Mouse (Mus musculus): Measurements from ENCODE around the gene Sned1.
"Not testable (repeated sequence)": the region's sequence is repeated elsewhere in the genome, so short reads cannot be mapped to it uniquely, and the experiment has no call there.

Sned1 gene

DNA sequence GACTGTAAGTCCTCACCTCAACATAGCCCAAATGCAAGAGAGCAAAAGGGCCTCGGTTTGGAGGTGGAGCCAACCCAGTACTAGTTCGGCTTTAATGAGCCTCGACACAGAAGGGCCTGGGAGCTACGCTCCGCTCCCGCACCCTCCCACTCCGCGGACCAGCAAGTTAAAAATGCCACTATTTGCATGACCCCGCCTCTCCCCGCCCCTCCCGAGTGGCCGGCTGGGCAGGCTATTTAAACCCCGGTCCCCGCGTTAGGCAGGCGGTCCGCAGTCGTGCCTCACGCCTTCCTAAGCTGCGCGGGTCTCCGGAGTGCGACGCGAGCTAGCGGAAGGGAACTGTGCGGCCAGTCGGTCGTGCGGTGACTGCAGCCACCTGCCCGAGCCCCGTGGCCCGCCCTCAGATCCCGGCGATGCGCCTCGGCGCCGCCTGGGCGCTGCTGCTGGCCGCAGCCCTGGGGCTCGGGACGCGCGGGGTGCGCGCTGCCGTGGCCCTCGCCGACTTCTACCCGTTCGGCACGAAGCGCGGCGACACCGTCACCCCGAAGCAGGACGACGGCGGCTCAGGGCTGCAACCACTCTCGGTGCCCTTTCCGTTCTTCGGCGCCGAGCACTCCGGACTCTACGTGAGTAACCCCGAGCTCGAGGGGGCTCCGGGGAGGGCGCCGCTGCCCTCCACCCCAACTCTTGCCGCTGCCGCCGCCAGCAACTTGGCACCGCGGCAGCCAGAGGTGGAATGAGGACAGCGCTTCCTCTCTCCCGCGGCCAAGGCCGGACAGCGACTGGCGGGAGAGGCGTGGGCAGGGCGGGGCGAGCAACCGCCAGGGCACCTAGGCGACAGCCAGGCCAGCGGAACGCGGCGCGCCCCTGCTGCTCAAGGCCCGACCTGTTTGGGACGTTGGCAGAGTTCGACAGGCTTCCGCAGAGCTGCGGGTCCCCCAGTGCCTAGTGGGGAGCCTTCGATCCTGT is at the start of gene Sned1:
Sned1 (plus strand) TSS at position 266 of the 969 bp plus-strand sequence.
- no peak for DNase-seq (ENCODE audit: low read depth, low spot score)

DNA sequence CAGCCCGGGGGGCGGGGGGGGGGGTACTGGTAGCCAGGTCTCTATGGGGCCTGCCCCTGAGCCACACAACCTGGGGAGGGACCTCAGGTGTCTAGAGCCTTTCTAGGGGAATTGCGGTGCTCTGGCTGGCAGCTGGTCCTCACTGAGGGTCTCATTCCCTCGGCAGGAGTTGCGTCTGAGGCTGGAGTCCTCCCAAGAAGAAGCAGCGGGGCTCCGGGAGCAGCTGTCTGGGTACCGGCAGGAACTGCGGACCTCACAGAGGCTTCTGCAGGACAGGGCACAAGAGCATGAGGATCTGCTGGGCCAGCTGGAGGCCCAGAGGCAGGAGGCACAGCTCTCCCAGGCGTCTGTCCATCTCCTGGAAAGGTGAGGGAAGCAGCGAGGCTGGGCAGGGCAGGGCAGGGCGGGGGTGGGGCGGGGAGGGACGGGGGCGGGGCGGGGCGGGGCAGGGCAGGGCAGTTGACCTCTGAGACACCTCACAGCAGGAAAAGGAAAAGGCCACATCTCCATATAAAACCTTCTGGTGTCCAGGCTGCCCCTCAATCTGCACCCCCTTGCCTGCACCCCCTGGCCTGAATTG is 44.8 kb upstream of the Sned1 start:
- DNase-seq (ENCODE audit: low read depth, low spot score), result no peak

DNA sequence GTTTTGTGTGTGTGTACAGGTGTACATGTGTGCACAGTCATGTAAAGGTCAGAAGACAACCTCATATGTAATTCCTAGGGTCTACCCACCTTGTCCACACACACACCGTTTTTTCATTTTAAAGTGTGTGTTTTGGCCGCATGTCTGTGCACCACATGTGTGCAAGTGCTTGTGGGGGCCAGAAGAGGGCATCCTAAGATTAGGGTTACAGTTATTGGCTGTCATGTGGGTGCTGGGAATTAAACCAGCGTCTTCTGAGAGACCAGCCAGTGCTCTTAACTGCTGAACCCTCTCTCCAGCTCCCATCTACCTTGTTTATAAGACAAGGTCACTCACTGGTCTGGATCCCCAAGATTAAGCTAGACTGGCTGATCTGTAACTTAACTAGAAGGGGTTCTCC is 40.7 kb upstream of the Sned1 start:
- no peak for DNase-seq (ENCODE audit: low read depth, low spot score)

DNA sequence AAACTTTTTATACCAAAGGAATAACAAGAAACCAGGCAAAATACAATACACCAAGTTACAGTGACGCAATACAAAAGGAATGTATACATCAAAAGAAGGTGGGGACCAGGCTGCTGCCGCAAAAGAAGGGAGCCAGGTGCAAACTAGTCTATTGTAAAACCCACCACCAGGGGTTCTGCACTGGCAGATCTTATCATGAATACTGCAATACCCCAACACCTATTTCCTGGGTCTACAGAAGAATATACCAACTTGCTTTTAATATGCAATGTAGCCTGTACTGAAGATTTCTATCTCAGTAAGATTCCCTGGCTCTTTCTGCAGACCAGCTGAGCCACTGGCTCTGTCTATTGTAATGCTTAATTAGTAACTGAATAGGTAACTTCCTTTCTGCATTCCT is 38.2 kb upstream of the Sned1 start:
- not testable (repeated sequence) for DNase-seq (ENCODE audit: low read depth, low spot score)

DNA sequence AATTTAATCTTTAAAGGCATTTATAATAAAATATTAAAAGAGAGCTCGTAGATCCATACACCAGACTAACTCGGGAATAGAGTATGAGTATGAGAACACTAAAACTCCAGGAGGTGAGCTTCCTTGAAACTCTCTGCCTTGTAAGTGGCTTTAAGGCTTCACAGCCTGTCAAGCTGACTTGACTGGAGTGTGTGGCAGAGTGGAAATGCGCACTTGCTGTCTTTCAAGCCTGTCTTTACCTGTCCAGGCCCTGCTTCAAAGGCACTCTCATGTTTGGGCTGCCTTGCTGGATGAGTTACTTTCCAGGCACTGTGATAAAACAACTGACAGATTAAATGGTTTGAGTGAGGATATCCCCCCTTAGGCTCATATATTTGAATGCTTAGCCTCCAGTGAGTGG is 37.7 kb upstream of the Sned1 start:
- DNase-seq (ENCODE audit: low read depth, low spot score), result no peak

DNA sequence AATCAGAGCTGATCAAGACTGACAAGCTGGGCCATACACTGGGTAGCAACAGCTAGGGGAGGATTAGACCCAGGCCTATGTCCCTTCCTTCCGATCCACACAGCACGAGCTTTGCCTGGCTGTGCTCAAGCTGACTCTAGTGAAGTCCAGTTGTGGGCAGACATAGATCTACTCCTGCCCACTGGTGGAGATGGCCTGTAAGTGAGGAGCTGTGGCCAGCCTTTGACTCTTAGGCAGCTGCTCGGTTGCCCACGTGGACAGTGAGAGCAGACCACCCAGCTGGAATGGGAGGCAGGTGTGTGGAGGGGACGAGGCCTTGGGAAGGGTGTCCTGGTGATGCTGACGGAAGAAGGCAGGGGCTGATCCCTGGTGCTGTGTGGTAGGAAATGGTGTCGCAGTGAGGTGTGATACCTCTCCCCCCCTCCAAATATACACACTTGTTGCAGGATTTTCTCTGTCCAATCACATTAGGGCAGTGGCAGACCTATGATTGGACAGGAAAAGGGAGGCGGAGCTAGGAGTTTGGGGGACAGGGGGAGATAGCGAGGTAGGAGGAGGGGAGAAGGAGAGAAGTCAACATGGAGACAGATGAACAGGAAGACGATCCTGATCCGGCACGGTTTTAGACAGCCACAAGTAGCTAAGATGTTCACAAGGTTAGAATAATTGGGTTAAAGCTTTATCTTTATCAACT is 29.2 kb upstream of the Sned1 start:
- DNase-seq (ENCODE audit: low read depth, low spot score), result no peak

DNA sequence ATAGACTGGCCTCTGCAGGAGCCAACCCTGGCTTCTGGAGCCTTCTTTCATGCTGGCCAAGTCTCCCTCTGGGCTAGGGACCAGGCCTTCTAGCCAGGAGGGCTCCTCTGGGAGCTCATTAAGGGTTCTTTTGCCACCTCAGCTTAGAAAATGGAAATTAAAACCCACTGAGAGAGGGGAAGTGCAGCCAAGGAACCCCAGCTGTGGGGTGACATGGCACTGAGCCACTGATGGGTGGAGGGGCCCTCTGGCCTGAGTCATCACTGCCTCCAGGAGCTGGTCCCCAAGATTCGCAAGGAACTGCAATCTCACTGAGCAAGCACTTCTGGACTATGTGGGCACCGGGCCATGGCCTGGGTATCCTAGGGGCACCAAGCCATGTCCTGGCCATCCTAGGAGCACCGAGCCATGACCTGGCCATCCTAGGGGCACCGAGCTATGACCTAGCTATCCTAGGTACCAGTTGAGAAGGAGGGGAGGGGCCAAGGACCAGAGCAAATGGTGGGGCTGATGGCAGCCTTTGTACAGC is 28.0 kb upstream of the Sned1 start:
- no peak for DNase-seq (ENCODE audit: low read depth, low spot score)

DNA sequence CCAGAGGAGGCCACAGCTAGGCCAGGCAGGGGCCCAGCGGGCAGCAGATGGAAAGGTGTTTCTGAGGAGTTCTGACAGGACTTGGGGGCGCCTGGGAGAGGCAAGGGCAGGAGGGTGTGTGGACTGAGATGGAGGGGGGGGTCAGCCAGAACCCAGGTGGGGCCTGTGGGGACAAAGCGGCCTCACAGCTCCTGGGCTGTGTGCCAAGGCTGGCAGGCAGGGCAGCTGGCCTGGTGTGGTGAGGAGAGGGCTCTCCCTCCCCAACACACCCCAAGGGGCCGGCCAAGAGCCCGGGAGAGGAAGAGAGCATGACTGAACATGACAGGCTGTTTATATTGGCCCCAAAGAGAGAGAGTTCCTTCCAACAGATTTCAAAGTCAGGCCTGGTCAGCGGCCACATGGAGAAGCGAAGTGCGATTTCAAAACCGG is 25.4 kb upstream of the Sned1 start:
- DNase-seq (ENCODE audit: low read depth, low spot score), result no peak

DNA sequence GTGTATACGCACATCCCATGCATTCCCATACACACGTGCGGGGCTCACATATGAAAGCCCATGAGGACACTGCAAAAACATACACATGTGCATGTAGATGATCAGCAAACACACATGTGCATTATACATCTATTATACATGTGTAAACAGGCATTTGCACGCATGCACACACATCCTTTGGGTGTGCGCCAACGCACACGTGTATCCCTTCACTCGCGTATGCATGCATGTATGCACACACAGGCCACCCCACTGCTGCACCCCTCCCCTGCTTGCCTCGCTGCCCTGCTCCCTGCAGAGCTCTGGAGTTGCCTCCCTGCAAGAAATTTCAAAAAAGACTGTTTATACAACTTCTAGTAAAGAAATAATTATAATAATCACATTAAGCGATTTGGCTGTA is 24.6 kb upstream of the Sned1 start:
- no peak for DNase-seq (ENCODE audit: low read depth, low spot score)

DNA sequence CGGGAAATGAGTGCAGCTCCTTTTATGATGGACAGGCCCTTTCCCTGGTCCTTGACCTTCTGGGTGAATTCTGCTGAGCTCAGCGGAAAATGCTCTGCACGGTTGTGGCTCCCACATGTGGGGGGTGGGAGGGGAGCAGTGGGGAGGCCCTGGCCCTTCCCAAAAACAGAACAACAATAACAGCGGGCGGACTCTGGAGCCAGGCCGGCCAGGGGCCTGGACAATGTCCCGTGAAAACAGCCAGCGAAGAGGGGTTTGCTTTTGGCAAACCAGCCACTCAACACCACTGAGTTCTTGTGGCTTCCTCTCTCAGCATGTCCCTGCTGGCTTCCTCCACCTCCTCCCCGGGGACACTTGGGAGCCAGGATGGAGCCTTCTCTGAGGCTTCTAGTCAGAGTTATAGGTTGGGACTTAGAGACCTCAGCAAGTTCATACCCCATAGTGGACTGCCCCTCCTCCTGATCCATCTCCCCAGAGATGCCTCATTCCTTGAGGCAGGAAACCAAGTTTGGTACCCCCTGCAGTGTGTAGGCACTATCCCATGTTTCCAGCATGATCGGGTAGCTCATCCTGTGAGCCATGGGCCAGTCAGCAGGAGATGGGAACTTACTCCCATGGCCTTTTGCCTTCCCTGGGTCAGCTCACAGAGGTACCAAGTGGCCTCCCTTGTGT is 24.0 kb upstream of the Sned1 start:
- DNase-seq (ENCODE audit: low read depth, low spot score), result no peak

DNA sequence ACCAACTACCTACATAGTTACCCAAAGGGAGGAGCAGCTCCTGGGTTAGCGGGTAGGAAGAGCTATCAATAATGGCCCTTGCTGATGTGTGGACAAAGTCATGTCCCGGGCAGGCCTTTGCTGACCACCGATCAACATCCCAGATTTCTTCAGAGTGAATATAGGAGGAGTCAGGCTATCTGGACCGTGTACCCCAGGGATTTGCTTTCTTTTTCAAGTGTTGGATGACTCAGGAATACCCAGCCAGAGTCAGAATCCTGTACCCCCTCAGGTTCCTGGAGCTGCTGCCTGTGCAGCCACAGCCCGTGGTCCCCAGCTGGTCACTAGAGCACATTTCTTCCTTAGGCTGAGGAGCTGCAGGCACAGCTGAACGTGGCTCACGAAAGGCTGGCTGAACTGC is 23.2 kb upstream of the Sned1 start:
- DNase-seq (ENCODE audit: low read depth, low spot score), result no peak

DNA sequence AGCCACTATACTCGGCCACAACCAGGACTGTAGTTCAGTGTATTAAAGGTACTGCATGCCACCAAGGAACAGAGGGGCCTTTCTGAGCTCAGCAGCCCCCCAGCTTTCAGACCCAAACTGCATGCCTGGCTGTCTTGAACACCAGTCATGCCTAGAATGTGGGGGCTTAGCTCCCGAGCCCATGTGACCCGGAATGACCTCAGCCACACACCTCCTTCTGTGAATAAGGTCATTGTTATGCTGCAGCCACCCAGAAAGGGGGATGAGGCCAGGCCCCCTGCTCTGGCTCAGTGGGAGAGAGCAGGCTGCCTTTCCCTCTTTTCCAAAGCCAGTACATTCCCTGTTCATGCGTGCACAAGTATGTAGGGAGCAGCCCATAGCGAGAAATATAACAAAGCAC is 21.0 kb upstream of the Sned1 start:
- no peak for DNase-seq (ENCODE audit: low read depth, low spot score)

DNA sequence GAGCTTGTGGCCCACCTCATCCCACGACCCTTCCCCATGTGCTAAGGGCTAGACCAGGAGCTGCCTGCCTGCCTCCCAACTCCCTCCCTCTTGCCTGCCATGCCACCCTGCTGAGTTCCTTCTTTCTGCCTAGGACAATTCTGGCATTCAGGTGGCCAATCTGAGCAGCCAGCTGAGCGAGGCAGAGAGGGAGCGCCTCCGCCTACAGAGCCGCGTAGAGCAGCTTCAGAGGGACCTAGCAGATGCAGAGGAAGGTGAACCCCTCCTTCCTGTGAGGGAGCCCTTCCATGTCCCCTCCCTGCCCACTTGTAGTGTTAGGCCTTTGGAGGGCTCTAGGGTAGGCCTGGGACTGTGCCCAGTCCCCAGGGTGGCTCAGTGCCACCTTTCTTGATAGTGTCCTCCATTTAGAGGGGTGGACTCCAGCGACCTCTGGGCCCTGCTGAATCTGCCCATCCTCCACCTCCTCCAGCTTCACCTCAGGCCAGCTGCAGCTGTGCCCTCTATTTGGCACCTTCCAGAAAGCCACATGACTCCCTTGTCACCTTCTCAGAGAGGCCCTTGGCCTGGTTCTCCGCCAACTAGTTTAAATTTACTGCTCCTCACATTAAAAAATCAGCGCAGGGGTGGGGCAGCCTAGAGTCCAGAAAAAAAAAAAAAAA is 18.7 kb upstream of the Sned1 start:
- no peak for DNase-seq (ENCODE audit: low read depth, low spot score)

DNA sequence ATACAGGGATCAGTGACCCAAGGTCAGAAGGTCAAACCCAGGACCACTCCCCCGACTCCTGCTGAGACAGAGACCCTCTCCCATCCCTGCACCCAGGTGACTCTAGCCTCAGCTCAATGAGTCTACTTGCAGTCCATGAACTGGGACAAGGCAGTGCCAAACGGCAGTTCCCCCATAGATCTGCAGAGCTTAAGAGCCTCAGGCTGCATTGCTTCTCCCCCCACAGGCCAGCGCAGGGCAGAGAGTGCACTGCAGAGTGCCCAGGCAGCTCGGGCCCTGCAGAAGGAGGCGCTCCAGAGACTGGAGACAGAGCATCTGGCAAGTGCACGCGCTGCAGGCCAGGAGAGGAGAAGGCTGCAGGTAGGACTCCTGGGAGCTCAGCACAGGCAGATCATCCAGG is 18.1 kb upstream of the Sned1 start:
- DNase-seq (ENCODE audit: low read depth, low spot score), result no peak

DNA sequence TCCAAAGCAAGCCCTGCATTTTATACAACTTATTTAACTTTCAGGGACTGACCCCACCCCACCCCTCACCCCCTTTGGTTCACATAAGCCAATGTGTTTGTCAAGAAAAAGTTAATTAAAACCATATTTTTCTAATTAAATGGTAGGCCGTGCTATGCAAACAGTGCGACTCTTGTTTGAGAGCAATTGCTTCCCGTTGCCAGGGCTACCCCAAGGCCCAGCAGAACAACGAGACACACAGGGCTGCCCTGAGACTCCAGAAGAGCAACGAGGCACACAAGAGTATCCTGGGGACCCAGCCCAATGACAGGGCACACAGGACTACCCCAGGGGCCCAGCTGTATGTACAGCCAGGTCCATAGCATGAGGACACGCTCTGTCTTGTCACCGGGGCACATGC is 14.9 kb upstream of the Sned1 start:
- no peak for DNase-seq (ENCODE audit: low read depth, low spot score)

DNA sequence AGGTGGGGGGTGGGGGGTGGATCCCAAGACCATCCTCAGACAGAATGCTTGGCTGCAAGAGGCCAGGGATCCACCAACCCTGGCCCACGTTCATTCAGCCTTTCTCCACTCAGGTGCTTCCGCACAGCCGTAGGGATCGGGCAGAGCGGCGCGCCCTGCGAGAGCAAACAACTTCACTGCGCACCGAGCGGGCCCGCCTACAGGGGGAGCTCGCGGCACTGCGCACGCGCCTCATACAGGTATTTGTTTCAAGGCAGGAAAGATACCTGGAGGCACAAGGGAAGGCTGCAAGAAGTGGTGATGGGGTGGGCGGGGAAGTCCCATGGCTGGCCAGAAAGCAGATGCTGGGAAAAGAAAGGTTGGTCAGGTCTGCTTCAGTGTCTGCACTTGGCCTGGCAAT is 11.7 kb upstream of the Sned1 start:
- peak; percentile 57 for DNase-seq (ENCODE audit: low read depth, low spot score)

DNA sequence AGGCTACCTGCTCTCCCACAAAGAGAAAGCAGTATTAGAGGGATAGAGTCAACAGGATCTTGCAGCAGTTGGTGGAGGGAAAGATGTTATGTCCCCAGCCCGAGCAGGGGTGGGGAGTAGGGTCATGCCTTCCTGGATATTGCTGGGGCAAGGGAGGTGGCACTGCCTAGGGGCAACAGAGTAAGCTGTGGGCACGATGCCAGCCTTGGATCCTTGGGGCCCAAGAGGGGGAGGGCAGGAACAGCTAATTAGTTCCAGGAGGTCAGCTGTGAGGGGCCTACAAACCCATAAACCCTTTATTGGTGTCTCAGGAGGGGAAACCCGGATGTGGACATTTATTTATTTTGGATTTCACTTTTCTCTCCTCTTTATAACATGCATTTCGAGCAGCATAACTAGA is 10.4 kb upstream of the Sned1 start:
- DNase-seq (ENCODE audit: low read depth, low spot score), result no peak

DNA sequence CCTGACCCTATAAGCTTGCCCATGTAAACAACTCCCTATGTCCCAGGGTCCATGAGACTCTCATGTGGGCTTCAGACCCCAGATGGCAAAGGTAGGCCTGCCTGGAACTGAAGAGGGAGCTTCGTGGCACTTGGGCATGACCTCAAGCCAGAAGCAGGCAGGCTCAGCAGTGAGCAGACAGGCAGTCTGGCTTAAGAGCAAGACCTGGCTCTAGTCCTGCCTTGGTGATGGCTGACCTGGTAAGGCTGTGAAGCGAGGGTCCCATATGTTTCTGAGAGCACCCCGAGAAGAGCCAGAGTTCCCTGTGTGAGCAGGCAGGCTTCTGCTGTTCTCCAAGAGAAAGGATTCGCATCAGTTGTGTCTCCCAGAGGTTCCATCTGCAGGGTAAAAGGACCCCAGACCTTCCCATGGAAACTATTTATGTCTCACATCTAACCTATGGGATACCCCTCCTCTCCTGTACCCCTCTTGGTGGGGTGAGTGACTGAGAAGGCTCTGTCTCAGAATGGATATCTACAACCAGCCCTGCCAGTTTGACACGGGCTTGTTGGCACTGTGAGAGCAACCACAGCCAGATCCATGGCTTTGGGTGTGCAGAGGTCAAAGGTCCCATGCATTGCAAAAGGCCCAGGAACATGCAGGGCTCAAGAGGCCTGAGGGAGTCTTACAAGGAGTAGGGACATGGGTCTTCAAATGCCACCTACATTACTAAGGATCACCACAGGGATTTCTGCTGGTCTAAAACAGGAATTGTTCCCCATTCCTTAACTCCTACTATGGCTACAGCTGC is 9.7 kb upstream of the Sned1 start:
- no peak for DNase-seq (ENCODE audit: low read depth, low spot score)

DNA sequence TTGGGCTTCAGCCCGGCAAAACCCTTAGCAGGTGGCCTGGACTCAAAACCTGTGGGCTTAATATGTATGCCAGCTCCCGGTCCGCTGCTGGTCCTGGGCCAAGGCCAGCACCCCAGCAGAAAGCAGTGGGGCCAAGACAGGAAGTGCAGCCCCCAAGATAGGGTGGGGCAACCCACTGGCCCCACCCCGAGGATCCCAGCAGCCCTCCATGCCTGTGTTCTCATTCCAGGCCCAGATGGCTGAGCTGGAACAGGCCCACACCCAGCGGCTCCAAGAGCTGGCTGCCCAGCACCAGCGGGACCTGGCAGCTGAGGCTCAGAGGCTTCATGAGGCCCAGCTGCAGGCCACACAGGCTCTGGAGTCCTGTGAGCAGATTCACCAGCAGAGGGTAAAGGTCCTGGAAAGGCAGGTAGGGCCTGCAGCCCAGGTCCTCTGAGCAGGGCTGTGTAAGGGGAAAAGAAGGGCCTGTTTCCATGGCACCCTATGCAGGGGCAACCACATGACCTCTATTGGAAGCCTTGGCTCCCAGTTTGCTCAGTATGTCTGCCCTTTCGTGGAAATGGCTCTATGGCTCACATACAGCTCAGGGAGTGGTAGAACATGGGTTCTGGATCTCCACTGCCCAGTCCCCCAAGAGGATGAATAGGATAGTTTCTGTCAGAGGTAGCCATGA is 8.2 kb upstream of the Sned1 start:
- no peak for DNase-seq (ENCODE audit: low read depth, low spot score)

DNA sequence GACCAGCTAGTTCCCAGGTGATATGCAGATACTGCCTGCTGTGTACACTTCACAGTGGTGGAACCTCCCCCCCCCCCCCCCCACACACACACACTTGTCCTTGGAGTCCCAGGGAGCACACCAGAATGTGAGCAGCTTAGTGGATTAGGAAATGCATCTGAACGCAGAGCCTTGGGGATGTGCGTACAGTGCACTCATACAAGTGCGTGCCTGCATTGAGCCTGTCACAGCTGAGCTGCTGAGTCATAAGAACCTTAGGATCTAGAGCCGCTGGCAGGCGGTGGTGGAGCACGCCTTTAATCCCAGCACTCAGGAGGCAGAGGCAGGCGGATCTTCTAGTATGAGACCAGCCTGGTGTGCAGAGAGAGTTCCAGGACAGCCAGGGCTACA is 7.7 kb upstream of the Sned1 start:
- DNase-seq (ENCODE audit: low read depth, low spot score), result no peak

Measured in A20 (cell line).